Mouse (Mus musculus): Measurements from ENCODE around the gene Slc7a9. TPM values are rescaled to one million over a fixed set of nuclear protein-coding genes. Genes with fewer than 3 reads are reported as not detected.

Slc7a9 gene
- 0.27 and 1.2 TPM in 2 replicates for polyA plus RNA-seq (2015; fragmentation: Nextera tagmentation; extraction: Ambion mirVana)

GRCm38 (mm10) chr7:35447996-35448846 lies at the start of gene Slc7a9:
TSS of gene Slc7a9 (plus strand) at chr7:35448796.
- WGBS: 23% methylated on average over 15 of the region's 15 CpGs
- no peak within 1 kb of the TSS for H3K4me2 ChIP-seq
- ATAC-seq (ENCODE audit: insufficient number of reproducible peaks, insufficient read depth, low FRiP score, low TSS enrichment, low read depth): no peak

DNA sequence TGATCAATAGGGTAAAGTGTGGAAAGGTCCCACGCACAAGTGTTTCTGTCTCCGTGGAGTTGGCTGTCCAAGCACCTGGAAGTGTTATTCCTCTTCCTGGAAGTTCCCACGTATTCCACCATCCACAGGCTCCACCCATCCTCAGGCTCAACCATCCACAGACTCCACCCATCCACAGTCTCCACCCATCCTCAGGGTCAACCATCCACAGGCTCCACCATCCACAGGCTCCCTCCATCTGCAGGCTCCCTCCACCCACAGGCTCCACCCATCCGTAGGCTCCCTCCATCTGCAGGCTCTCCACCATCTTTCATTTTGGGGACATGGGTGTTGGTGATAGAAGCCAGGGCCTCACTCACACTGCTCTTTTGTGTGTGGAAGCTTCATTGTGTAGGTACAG lies 47.4 kb upstream of the Slc7a9 start:
- H3K9ac ChIP-seq: no peak overlapping the region
- no peak for ATAC-seq (ENCODE audit: insufficient number of reproducible peaks, insufficient read depth, low FRiP score, low TSS enrichment, low read depth)
- H3K4me3 ChIP-seq: no peak overlapping the region
- peaks cover 11% of the 10 kb centered on the region for H3K4me1 ChIP-seq
- 86% methylated on average over 4 of the region's 4 CpGs for WGBS
- H3K4me2 ChIP-seq: no peak overlapping the region
- peaks cover 70% of the 10 kb centered on the region for H3K36me3 ChIP-seq
- H3K9me3 ChIP-seq: no peaks in the 10 kb centered on the region
- no peaks in the 10 kb centered on the region for H3K27me3 ChIP-seq
- H3K27ac ChIP-seq: no peak overlapping the region

More at GRCm38 (mm10) chr7:35447996-35448846, at the start of gene Slc7a9:
- Histone ChIP-seq H3K4me3 (no peak within 1 kb of the TSS), H3K36me3 (no peaks in the 10 kb centered on the region), H3K9me3 (no peaks in the 10 kb centered on the region), H3K27me3 (no peaks in the 10 kb centered on the region), H3K27ac (no peak within 1 kb of the TSS), H3K9ac (no peak within 1 kb of the TSS), H3K4me1 (peaks cover 7% of the 10 kb centered on the region)

DNA sequence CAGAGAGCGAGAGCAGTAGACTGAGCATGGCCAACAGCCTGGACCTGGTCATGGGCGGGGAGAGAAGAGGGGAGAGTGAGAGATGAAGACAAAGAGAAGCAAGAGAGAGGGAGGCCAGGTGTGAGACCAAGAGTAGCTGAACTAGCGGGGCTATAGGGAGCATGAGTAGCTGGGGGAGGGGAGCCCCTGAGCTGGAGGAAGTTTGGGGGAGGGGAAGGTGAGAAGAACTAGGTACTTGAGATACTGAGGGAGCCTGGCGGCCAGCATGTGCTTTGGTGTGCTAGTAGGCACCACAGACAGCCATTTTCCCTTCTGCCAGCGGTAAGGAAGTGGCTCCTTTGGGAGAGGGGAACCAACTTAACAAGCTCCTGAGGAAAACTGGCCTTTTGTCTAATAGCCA lies 33.4 kb upstream of the Slc7a9 start:
- 78% methylated on average over 5 of the region's 5 CpGs for WGBS
- no peaks in the 10 kb centered on the region for H3K4me1 ChIP-seq
- H3K36me3 ChIP-seq: peaks cover 85% of the 10 kb centered on the region
- no peak overlapping the region for H3K9ac ChIP-seq
- H3K27me3 ChIP-seq: no peaks in the 10 kb centered on the region
- no peak overlapping the region for H3K4me2 ChIP-seq
- ATAC-seq (ENCODE audit: insufficient number of reproducible peaks, insufficient read depth, low FRiP score, low TSS enrichment, low read depth): no peak
- no peak overlapping the region for H3K4me3 ChIP-seq
- no peaks in the 10 kb centered on the region for H3K9me3 ChIP-seq
- H3K27ac ChIP-seq: no peak overlapping the region

GRCm38 (mm10) chr7:35415801-35416653 lies 32.6 kb upstream of the Slc7a9 start:
- H3K36me3 ChIP-seq: peaks cover 85% of the 10 kb centered on the region
- no peaks in the 10 kb centered on the region for H3K27me3 ChIP-seq
- ATAC-seq (ENCODE audit: insufficient number of reproducible peaks, insufficient read depth, low FRiP score, low TSS enrichment, low read depth): no peak
- H3K9ac ChIP-seq: no peak overlapping the region
- 84% methylated on average over 9 of the region's 9 CpGs for WGBS
- no peak overlapping the region for H3K4me2 ChIP-seq
- H3K4me1 ChIP-seq: no peaks in the 10 kb centered on the region
- H3K4me3 ChIP-seq: no peak overlapping the region
- no peak overlapping the region for H3K27ac ChIP-seq
- H3K9me3 ChIP-seq: no peaks in the 10 kb centered on the region

GRCm38 (mm10) chr7:35416654-35416948 lies 32.0 kb upstream of the Slc7a9 start:
- WGBS: 88% methylated on average over 5 of the region's 5 CpGs
- Histone ChIP-seq H3K4me3 (no peak overlapping the region), H3K4me1 (no peaks in the 10 kb centered on the region), H3K27ac (no peak overlapping the region), H3K9me3 (no peaks in the 10 kb centered on the region), H3K9ac (no peak overlapping the region), H3K27me3 (no peaks in the 10 kb centered on the region), H3K36me3 (peaks cover 85% of the 10 kb centered on the region), H3K4me2 (no peak overlapping the region)
- ATAC-seq (ENCODE audit: insufficient number of reproducible peaks, insufficient read depth, low FRiP score, low TSS enrichment, low read depth): no peak

- Histone ChIP-seq H3K27me3 (no peaks in the 10 kb centered on the region), H3K9me3 (no peaks in the 10 kb centered on the region), H3K4me2 (no peak overlapping the region), H3K4me3 (no peak overlapping the region), H3K36me3 (peaks cover 86% of the 10 kb centered on the region), H3K9ac (no peak overlapping the region), H3K27ac (no peak overlapping the region), H3K4me1 (no peaks in the 10 kb centered on the region)
- ATAC-seq (ENCODE audit: insufficient number of reproducible peaks, insufficient read depth, low FRiP score, low TSS enrichment, low read depth): no peak
- WGBS: 88% methylated on average over 10 of the region's 10 CpGs
These were observed 25.5 kb upstream of the Slc7a9 start for GRCm38 (mm10) chr7:35423071-35423470.

DNA sequence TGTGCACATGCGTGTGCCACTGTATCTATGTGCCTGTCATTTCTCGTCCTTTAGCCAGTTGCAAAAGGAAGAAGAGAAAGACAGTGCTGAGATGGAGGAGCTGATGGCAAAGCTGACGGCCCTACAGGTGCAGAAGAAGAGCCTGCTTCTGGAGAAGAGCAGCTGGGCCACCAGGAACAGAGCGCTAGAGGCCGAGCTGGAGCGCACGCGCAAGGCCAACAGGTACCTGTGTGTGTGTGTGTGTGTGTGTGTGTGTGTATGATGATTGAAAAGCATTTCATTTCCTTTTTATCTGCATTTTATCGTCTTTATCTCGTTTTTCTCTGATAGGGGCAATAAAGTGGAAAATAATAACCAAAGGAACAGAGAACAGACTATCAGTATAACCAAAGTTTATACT lies 20.4 kb upstream of the Slc7a9 start:
- Histone ChIP-seq H3K4me1 (no peaks in the 10 kb centered on the region), H3K9me3 (no peaks in the 10 kb centered on the region), H3K36me3 (peaks cover 77% of the 10 kb centered on the region), H3K4me3 (no peak overlapping the region), H3K4me2 (no peak overlapping the region), H3K9ac (no peak overlapping the region), H3K27ac (no peak overlapping the region), H3K27me3 (no peaks in the 10 kb centered on the region)
- ATAC-seq (ENCODE audit: insufficient number of reproducible peaks, insufficient read depth, low FRiP score, low TSS enrichment, low read depth): no peak
- WGBS: 91% methylated on average over 10 of the region's 10 CpGs

DNA sequence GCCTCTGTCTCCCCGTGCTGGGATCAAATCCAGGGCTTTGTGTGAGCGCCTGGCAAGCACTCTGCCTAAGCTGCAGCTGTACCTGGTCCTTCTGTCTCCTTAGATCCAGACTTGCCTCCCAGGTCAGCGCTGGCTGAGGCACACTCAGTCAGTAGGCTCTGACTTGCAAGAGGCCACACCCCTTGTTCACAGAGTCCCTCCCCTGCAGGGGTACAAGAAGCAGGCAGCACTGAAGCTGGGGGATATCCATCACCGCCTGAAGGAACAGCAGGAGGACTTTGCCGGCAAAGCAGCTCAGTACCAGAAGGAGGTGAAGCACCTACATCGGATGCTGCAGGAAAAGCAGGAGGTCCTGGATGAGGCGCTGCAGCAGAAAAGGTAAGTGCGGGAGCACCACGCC lies 13.3 kb upstream of the Slc7a9 start:
- H3K4me3 ChIP-seq: no peak overlapping the region
- H3K27ac ChIP-seq: no peak overlapping the region
- H3K36me3 ChIP-seq: peaks cover 79% of the 10 kb centered on the region
- H3K4me1 ChIP-seq: no peaks in the 10 kb centered on the region
- H3K9me3 ChIP-seq: no peaks in the 10 kb centered on the region
- H3K4me2 ChIP-seq: no peak overlapping the region
- no peak overlapping the region for H3K9ac ChIP-seq
- whole genome bisulfite sequencing: 83% methylated on average over 9 of the region's 9 CpGs
- no peaks in the 10 kb centered on the region for H3K27me3 ChIP-seq
- no peak for ATAC-seq (ENCODE audit: insufficient number of reproducible peaks, insufficient read depth, low FRiP score, low TSS enrichment, low read depth)

DNA sequence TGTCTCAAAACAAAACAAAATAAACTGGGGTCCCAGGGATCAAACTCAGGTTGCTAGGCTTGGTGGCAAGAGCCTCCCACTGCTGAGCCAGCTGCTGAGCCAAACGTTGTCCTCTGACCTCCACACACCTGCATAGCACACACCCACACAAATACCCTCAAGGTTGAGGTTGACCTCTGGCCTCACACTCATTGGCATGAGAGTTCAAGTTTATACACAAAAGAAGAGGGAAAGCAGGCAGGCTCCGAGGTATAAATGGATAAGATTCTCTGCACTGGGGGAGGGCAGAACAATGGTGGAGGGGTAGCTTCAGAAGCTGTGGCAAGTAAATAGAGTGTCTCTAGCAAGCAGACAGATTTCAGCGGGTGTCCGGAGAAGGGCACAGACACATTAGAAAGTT lies 1.1 kb upstream of the Slc7a9 start:
- no peaks in the 10 kb centered on the region for H3K9me3 ChIP-seq
- no peak for ATAC-seq (ENCODE audit: insufficient number of reproducible peaks, insufficient read depth, low FRiP score, low TSS enrichment, low read depth)
- no peaks in the 10 kb centered on the region for H3K27me3 ChIP-seq
- H3K27ac ChIP-seq: no peak overlapping the region
- H3K4me1 ChIP-seq: peaks cover 7% of the 10 kb centered on the region
- H3K9ac ChIP-seq: no peak overlapping the region
- H3K4me2 ChIP-seq: no peak overlapping the region
- H3K36me3 ChIP-seq: no peaks in the 10 kb centered on the region
- no peak overlapping the region for H3K4me3 ChIP-seq
- 32% methylated on average over 4 of the region's 4 CpGs for WGBS

GRCm38 (mm10) chr7:35448867-35449266 lies 271 bp downstream of the Slc7a9 start:
- Histone ChIP-seq H3K4me3 (no peak overlapping the region), H3K9me3 (no peaks in the 10 kb centered on the region), H3K36me3 (no peaks in the 10 kb centered on the region), H3K4me2 (no peak overlapping the region), H3K9ac (no peak overlapping the region), H3K4me1 (peaks cover 7% of the 10 kb centered on the region), H3K27me3 (no peaks in the 10 kb centered on the region), H3K27ac (no peak overlapping the region)
- no peak for ATAC-seq (ENCODE audit: insufficient number of reproducible peaks, insufficient read depth, low FRiP score, low TSS enrichment, low read depth)
- WGBS: 61% methylated on average over 7 of the region's 7 CpGs

- 80% methylated on average over 4 of the region's 4 CpGs for WGBS
- no peaks in the 10 kb centered on the region for H3K36me3 ChIP-seq
- H3K9ac ChIP-seq: no peak overlapping the region
- no peaks in the 10 kb centered on the region for H3K4me1 ChIP-seq
- no peaks in the 10 kb centered on the region for H3K9me3 ChIP-seq
- no peak overlapping the region for H3K4me2 ChIP-seq
- no peak overlapping the region for H3K4me3 ChIP-seq
- H3K27me3 ChIP-seq: no peaks in the 10 kb centered on the region
- no peak overlapping the region for H3K27ac ChIP-seq
- ATAC-seq (ENCODE audit: insufficient number of reproducible peaks, insufficient read depth, low FRiP score, low TSS enrichment, low read depth): no peak
These were observed 7.7 kb downstream of the Slc7a9 start for GRCm38 (mm10) chr7:35456091-35456814.
